Mouse (Mus musculus): ENCODE measurements around the gene Amz2. TPM values are rescaled to one million over a fixed set of nuclear protein-coding genes. Genes with fewer than 3 reads are reported as not detected.

The Amz2 gene
- total RNA-seq (2021) (10 to 100 TPM; 50.2 to 57.5 TPM), polyA plus RNA-seq (2012; rRNA removed) (52.4 and 99.9 TPM in 2 replicates)
- long read RNA-seq, transcript Amz2-202 (9 exons, 2,816 nt), result major isoform, 33 of 42 reads
- long read RNA-seq, partial matches to known transcripts, result 1 of 42 reads
- long read RNA-seq, other reads (novel, unspliced or antisense), result 7 of 42 reads

- intact Hi-C loops (cut with DNase I), result loop anchor here (1.0 to 5.0 kb wide), 4 partner anchors 63 to 183 kb away; partner anchors contain the start of gene Gna13
- H3K9ac ChIP-seq (ENCODE audit: low read depth, low read length), result peak within 1 kb of the TSS; percentile 79
- H3K36me3 ChIP-seq (ENCODE audit: control insufficient read depth, insufficient read depth, low read length), result no peaks in the 10 kb centered on the region
- H3K27ac ChIP-seq, result peak within 1 kb of the TSS; percentile 90
- no peaks in the 10 kb centered on the region; the same call in none of the 2 replicates for H3K4me1 ChIP-seq (ENCODE audit: control insufficient read depth, insufficient read depth, low read length)
- H3K27me3 ChIP-seq (ENCODE audit: control insufficient read depth, insufficient read depth, low read length), result no peaks in the 10 kb centered on the region
- TF ChIP-seq CTCF (IDR thresholded peaks at IDR 0.05), result peak; percentile 89
- TF ChIP-seq POLR2A (IDR thresholded peaks at IDR 0.05; ENCODE audit: insufficient read depth, low read depth, low read length), result peak; percentile 96
- peak; percentile 82; the same call in 1 of the 2 replicates for TF ChIP-seq EP300 (IDR thresholded peaks at IDR 0.05; ENCODE audit: insufficient read depth, low read depth, low read length)
- 1% methylated on average over 64 of the region's 65 CpGs for WGBS
- no peaks in the 10 kb centered on the region for H3K79me2 ChIP-seq (replicated peaks; ENCODE audit: control insufficient read depth, insufficient read depth, low read length)
- peak; percentile 99 for DNase-seq
- peak within 1 kb of the TSS; percentile 71 for H3K4me3 ChIP-seq
Observed at GRCm38 (mm10) chr11:109425392-109426271, at the start of gene Amz2. Gene Amz2 (plus strand): TSS chr11:109425946.

- peak overlapping the region; percentile 32; the same call in 1 of the 2 replicates for H3K27ac ChIP-seq
- intact Hi-C loops (cut with DNase I), result no loop called here
- peaks cover 12% of the 10 kb centered on the region for H3K79me2 ChIP-seq (replicated peaks; ENCODE audit: control insufficient read depth, insufficient read depth, low read length)
- no peak overlapping the region for H3K4me3 ChIP-seq
- no peak for TF ChIP-seq EP300 (IDR thresholded peaks at IDR 0.05; ENCODE audit: insufficient read depth, low read depth, low read length)
- TF ChIP-seq POLR2A (IDR thresholded peaks at IDR 0.05; ENCODE audit: insufficient read depth, low read depth, low read length), result no peak
- no peak for TF ChIP-seq CTCF (IDR thresholded peaks at IDR 0.05)
- H3K27me3 ChIP-seq (ENCODE audit: control insufficient read depth, insufficient read depth, low read length), result no peaks in the 10 kb centered on the region
- WGBS, result 23% methylated on average over 7 of the region's 7 CpGs
- H3K9ac ChIP-seq (ENCODE audit: low read depth, low read length), result 0 out of 2 replicates have a peak overlapping the region, but pooled peaks have one; percentile 16
- peaks cover 29% of the 10 kb centered on the region for H3K4me1 ChIP-seq (ENCODE audit: control insufficient read depth, insufficient read depth, low read length)
- peaks cover 8% of the 10 kb centered on the region for H3K36me3 ChIP-seq (ENCODE audit: control insufficient read depth, insufficient read depth, low read length)
- DNase-seq, result no peak
Observed at GRCm38 (mm10) chr11:109376484-109377143, 49.1 kb upstream of the Amz2 start.

- TF ChIP-seq POLR2A (IDR thresholded peaks at IDR 0.05; ENCODE audit: insufficient read depth, low read depth, low read length) (no peak), EP300 (IDR thresholded peaks at IDR 0.05; ENCODE audit: insufficient read depth, low read depth, low read length) (no peak), CTCF (IDR thresholded peaks at IDR 0.05) (no peak)
- intact Hi-C loops (cut with DNase I), result no loop called here
- no peak for DNase-seq
- Histone ChIP-seq H3K9ac (ENCODE audit: low read depth, low read length) (no peak overlapping the region), H3K27me3 (ENCODE audit: control insufficient read depth, insufficient read depth, low read length) (no peaks in the 10 kb centered on the region), H3K36me3 (ENCODE audit: control insufficient read depth, insufficient read depth, low read length) (peaks cover 8% of the 10 kb centered on the region), H3K4me1 (ENCODE audit: control insufficient read depth, insufficient read depth, low read length) (peaks cover 30% of the 10 kb centered on the region), H3K4me3 (no peak overlapping the region), H3K27ac (no peak overlapping the region), H3K79me2 (replicated peaks; ENCODE audit: control insufficient read depth, insufficient read depth, low read length) (peaks cover 10% of the 10 kb centered on the region)
- 39% methylated on average over 10 of the region's 10 CpGs for WGBS
Observed at GRCm38 (mm10) chr11:109377477-109377876, 48.3 kb upstream of the Amz2 start.

GRCm38 (mm10) chr11:109378051-109378450 is 47.7 kb upstream of the Amz2 start:
- no peaks in the 10 kb centered on the region for H3K27me3 ChIP-seq (ENCODE audit: control insufficient read depth, insufficient read depth, low read length)
- WGBS, result 28% methylated on average over 7 of the region's 7 CpGs
- H3K36me3 ChIP-seq (ENCODE audit: control insufficient read depth, insufficient read depth, low read length), result peaks cover 8% of the 10 kb centered on the region
- no peak overlapping the region for H3K9ac ChIP-seq (ENCODE audit: low read depth, low read length)
- peaks cover 28% of the 10 kb centered on the region for H3K4me1 ChIP-seq (ENCODE audit: control insufficient read depth, insufficient read depth, low read length)
- no peak overlapping the region for H3K27ac ChIP-seq
- intact Hi-C loops (cut with DNase I), result loop anchor here (2.0 kb wide), 1 partner anchor 15 kb away; the partner anchor contains the start of gene Gna13
- no peak overlapping the region for H3K4me3 ChIP-seq
- DNase-seq, result no peak
- peaks cover 8% of the 10 kb centered on the region for H3K79me2 ChIP-seq (replicated peaks; ENCODE audit: control insufficient read depth, insufficient read depth, low read length)
- no peak for TF ChIP-seq CTCF (IDR thresholded peaks at IDR 0.05)
- no peak for TF ChIP-seq EP300 (IDR thresholded peaks at IDR 0.05; ENCODE audit: insufficient read depth, low read depth, low read length)
- TF ChIP-seq POLR2A (IDR thresholded peaks at IDR 0.05; ENCODE audit: insufficient read depth, low read depth, low read length), result no peak

GRCm38 (mm10) chr11:109380662-109381061 is 45.1 kb upstream of the Amz2 start:
- H3K27ac ChIP-seq, result no peak overlapping the region
- H3K27me3 ChIP-seq (ENCODE audit: control insufficient read depth, insufficient read depth, low read length), result no peaks in the 10 kb centered on the region
- intact Hi-C loops (cut with DNase I), result loop anchor here (5.0 kb wide), 1 partner anchor 42 kb away; no protein-coding TSS in a partner anchor
- H3K36me3 ChIP-seq (ENCODE audit: control insufficient read depth, insufficient read depth, low read length), result peaks cover 8% of the 10 kb centered on the region
- peaks cover 10% of the 10 kb centered on the region for H3K79me2 ChIP-seq (replicated peaks; ENCODE audit: control insufficient read depth, insufficient read depth, low read length)
- H3K4me3 ChIP-seq, result no peak overlapping the region
- H3K9ac ChIP-seq (ENCODE audit: low read depth, low read length), result no peak overlapping the region
- H3K4me1 ChIP-seq (ENCODE audit: control insufficient read depth, insufficient read depth, low read length), result peaks cover 28% of the 10 kb centered on the region
- TF ChIP-seq POLR2A (IDR thresholded peaks at IDR 0.05; ENCODE audit: insufficient read depth, low read depth, low read length), result no peak
- no peak for TF ChIP-seq CTCF (IDR thresholded peaks at IDR 0.05)
- no peak for TF ChIP-seq EP300 (IDR thresholded peaks at IDR 0.05; ENCODE audit: insufficient read depth, low read depth, low read length)
- no peak for DNase-seq
- WGBS, result 57% methylated on average over 5 of the region's 5 CpGs

All from heart, adult 2 months (tissue).